Mouse (Mus musculus): ENCODE data around the gene Dll1.

Gene Dll1

GRCm38 (mm10) chr17:15325976-15326842 is 50.5 kb downstream of the Dll1 start:
- DNase-seq, result no peak

GRCm38 (mm10) chr17:15323191-15323834 is 53.4 kb downstream of the Dll1 start:
- DNase-seq, result no peak
